16 mouse cellular contexts compared by ENCODE assay signal in the genomic region with DNA sequence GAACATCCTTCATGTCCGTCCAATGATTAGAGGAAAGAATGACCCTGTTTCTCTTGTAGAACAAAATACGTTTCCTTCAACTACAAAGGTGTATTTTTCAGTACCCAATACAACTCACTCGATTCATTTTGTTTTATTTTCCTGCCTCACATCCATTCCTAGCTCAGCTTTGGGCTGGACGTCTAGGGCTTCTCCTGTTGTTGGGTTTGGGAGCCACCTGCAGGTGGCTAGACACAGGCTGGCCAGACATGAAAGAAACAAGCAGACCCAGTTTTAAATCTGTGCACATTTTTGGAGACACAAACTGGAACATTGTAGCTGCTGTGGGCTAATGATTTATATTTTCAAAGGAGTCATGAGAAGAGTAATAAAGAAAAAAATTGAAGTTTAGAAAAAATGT.
DNase-seq lines count a peak whose midpoint lies in the region; ATAC-seq and TF ChIP-seq lines count a peak whose summit lies in the region.
"Had no signal": no experiment of that assay in that cellular context is flagged by ENCODE, and none has a peak within 500 bp of the region (broad histone marks: within the 10 kb centered on the region; RNA-seq: fewer than 3 reads in every experiment).

No protein-coding gene starts in this region.

- TF ChIP-seq CTCF in heart, postnatal 0 days (IDR thresholded peaks at IDR 0.05; ENCODE audit: low read depth) = peak; percentile 37
- TF ChIP-seq CTCF in liver, postnatal 0 days (IDR thresholded peaks at IDR 0.05; ENCODE audit: low read depth) = peak; percentile 31; the same call in 1 of the 2 replicates
- no peak; the same call in 1 of the 2 replicates for TF ChIP-seq CTCF in brain, embryonic 14.5 days (IDR thresholded peaks at IDR 0.05; ENCODE audit: borderline replicate concordance, extremely low read depth, insufficient read depth, insufficient read length)

- no peak for TF ChIP-seq POLR2A in brain, embryonic 14.5 days (IDR thresholded peaks at IDR 0.05; ENCODE audit: borderline replicate concordance, extremely low read depth, insufficient read depth, insufficient read length, poor library complexity, severe bottlenecking)

- H3K36me3 ChIP-seq in heart, postnatal 0 days (replicated peaks; ENCODE audit: control insufficient read depth, insufficient read depth, low read length) = no peaks in the 10 kb centered on the region
- no peaks in the 10 kb centered on the region for H3K36me3 ChIP-seq in liver, postnatal 0 days (replicated peaks; ENCODE audit: insufficient read depth, low read length)
- no peaks in the 10 kb centered on the region for H3K36me3 ChIP-seq in liver, embryonic 11.5 days (ENCODE audit: control insufficient read depth, insufficient read depth, low read length)
- H3K36me3 ChIP-seq: forebrain, embryonic 12.5 days; heart, embryonic 10.5 days; liver, embryonic 13.5 days; midbrain, embryonic 13.5 days; stomach, embryonic 15.5 days had no signal

- DNase-seq in heart, postnatal 0 days (ENCODE audit: low spot score) = no peak
- no peak for DNase-seq in heart, adult 9 months (ENCODE audit: low spot score in 2 of 2)
- DNase-seq in liver, postnatal 0 days = no peak
- no peak for DNase-seq in liver, embryonic 11.5 days (ENCODE audit: low spot score)
- peak; percentile 20 for DNase-seq in brain, embryonic 14.5 days (ENCODE audit: low read depth)
- peak; percentile 41 to 55 for DNase-seq in cerebellum, postnatal 14 days
- DNase-seq: adrenal gland, postnatal 36 days; gastrocnemius, postnatal 14 days; heart, postnatal 36 days; liver, embryonic 13.5 days had no signal

- H3K27ac ChIP-seq in heart, postnatal 0 days (ENCODE audit: low read depth) = no peak overlapping the region
- no peak overlapping the region for H3K27ac ChIP-seq in liver, postnatal 0 days (ENCODE audit: low read depth)
- no peak overlapping the region for H3K27ac ChIP-seq in liver, embryonic 11.5 days (ENCODE audit: low read depth, low read length)
- H3K27ac ChIP-seq: forebrain, embryonic 12.5 days; heart, embryonic 10.5 days; liver, embryonic 13.5 days; midbrain, embryonic 13.5 days; stomach, embryonic 15.5 days had no signal

- H3K4me3 ChIP-seq in heart, postnatal 0 days (ENCODE audit: low read depth, low read length) = no peak overlapping the region
- no peak overlapping the region for H3K4me3 ChIP-seq in liver, postnatal 0 days (ENCODE audit: low read depth, low read length)
- no peak overlapping the region for H3K4me3 ChIP-seq in liver, embryonic 11.5 days (ENCODE audit: low read depth, low read length)
- H3K4me3 ChIP-seq: forebrain, embryonic 12.5 days; heart, embryonic 10.5 days; liver, embryonic 13.5 days; midbrain, embryonic 13.5 days; stomach, embryonic 15.5 days had no signal

- no peak for ATAC-seq in heart, postnatal 0 days (ENCODE audit: insufficient read depth, low read depth)
- no peak for ATAC-seq in liver, postnatal 0 days
- no peak for ATAC-seq in liver, embryonic 11.5 days (replicated peaks; ENCODE audit: low FRiP score)
- no peak for ATAC-seq in erythroblast, adult 5-6 weeks (replicated peaks; ENCODE audit: low FRiP score, poor library complexity, severe bottlenecking)
- ATAC-seq: midbrain, embryonic 13.5 days; Patski had no signal

- no peak overlapping the region for H3K4me2 ChIP-seq in heart, postnatal 0 days (ENCODE audit: low read depth, low read length)
- no peak overlapping the region for H3K4me2 ChIP-seq in liver, postnatal 0 days (ENCODE audit: low read depth, low read length)
- H3K4me2 ChIP-seq in liver, embryonic 11.5 days = no peak overlapping the region
- H3K4me2 ChIP-seq: forebrain, embryonic 12.5 days; liver, embryonic 13.5 days; midbrain, embryonic 13.5 days; stomach, embryonic 15.5 days had no signal

- no peaks in the 10 kb centered on the region for H3K9me3 ChIP-seq in heart, postnatal 0 days (replicated peaks; ENCODE audit: control insufficient read depth, low read length)
- H3K9me3 ChIP-seq in liver, postnatal 0 days (ENCODE audit: low read length) = no peaks in the 10 kb centered on the region
- H3K9me3 ChIP-seq in liver, embryonic 11.5 days (ENCODE audit: control insufficient read depth, low read length) = no peaks in the 10 kb centered on the region
- H3K9me3 ChIP-seq: forebrain, embryonic 12.5 days; heart, embryonic 10.5 days; liver, embryonic 13.5 days; midbrain, embryonic 13.5 days; stomach, embryonic 15.5 days had no signal

- no peak for TF ChIP-seq EP300 in heart, postnatal 0 days (IDR thresholded peaks at IDR 0.05; ENCODE audit: low read depth)
- no peak for TF ChIP-seq EP300 in liver, postnatal 0 days (IDR thresholded peaks at IDR 0.05; ENCODE audit: low read depth)

- no peaks in the 10 kb centered on the region for H3K4me1 ChIP-seq in heart, postnatal 0 days (ENCODE audit: control insufficient read depth, insufficient read depth)
- no peaks in the 10 kb centered on the region for H3K4me1 ChIP-seq in liver, postnatal 0 days (ENCODE audit: insufficient read depth)
- H3K4me1 ChIP-seq in liver, embryonic 11.5 days (replicated peaks; ENCODE audit: control insufficient read depth, insufficient read depth, low read length) = no peaks in the 10 kb centered on the region
- H3K4me1 ChIP-seq: forebrain, embryonic 12.5 days; liver, embryonic 13.5 days; midbrain, embryonic 13.5 days; stomach, embryonic 15.5 days had no signal

- H3K27me3 ChIP-seq in heart, postnatal 0 days (ENCODE audit: control insufficient read depth, insufficient read depth, low read length) = no peaks in the 10 kb centered on the region
- H3K27me3 ChIP-seq in liver, postnatal 0 days (ENCODE audit: insufficient read depth, low read length) = no peaks in the 10 kb centered on the region
- no peaks in the 10 kb centered on the region for H3K27me3 ChIP-seq in liver, embryonic 11.5 days (replicated peaks; ENCODE audit: control insufficient read depth, insufficient read depth, low read length)
- H3K27me3 ChIP-seq: forebrain, embryonic 12.5 days; liver, embryonic 13.5 days; midbrain, embryonic 13.5 days; Patski; stomach, embryonic 15.5 days had no signal

- no peak overlapping the region for H3K9ac ChIP-seq in heart, postnatal 0 days (replicated peaks; ENCODE audit: low read depth, low read length)
- H3K9ac ChIP-seq in liver, postnatal 0 days (replicated peaks) = no peak overlapping the region
- no peak overlapping the region for H3K9ac ChIP-seq in liver, embryonic 11.5 days (ENCODE audit: low read depth, low read length)
- H3K9ac ChIP-seq: forebrain, embryonic 12.5 days; liver, embryonic 13.5 days; midbrain, embryonic 13.5 days; stomach, embryonic 15.5 days had no signal

- 62% methylated on average over 4 of the region's 4 CpGs for WGBS in heart, postnatal 0 days
- 60% methylated on average over 4 of the region's 4 CpGs for WGBS in liver, postnatal 0 days (ENCODE audit: insufficient replicate concordance)
- WGBS in liver, embryonic 11.5 days = 67% methylated on average over 4 of the region's 4 CpGs

Comparison
In these comparisons a context has a peak if more than half of its experiments do, and no peak if none do; other contexts are left out.
1. DNase-seq: peak in brain, embryonic 14.5 days (single experiment) and cerebellum, postnatal 14 days (2 of 2); none in heart, postnatal 0 days (single experiment), heart, adult 9 months (0 of 2), liver, postnatal 0 days (single experiment) and liver, embryonic 11.5 days (single experiment).